27 mouse cellular contexts compared by ENCODE assay signal in the genomic region with DNA sequence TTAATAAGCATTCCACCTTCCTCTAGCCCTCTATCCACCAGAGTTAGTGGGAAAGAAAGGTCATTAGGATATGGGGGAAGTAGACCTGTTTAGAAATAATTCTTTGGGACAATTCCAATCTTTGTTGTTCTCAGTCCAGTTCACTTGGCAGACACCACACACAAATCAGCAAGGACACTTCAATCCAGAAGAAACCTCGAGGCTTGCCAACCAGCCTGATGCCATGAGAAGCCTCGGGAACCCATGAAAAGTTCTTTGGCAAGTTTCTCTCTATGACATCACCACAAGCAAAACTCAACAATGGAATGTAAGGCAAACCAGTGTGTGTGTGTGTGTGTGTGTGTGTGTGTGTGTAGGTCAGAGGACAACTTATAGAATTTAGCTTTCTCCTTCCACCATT. TPM values are rescaled to one million over a fixed set of nuclear protein-coding genes. Genes with fewer than 3 reads are reported as not detected.
DNase-seq lines count a peak whose midpoint lies in the region; ATAC-seq and TF ChIP-seq lines count a peak whose summit lies in the region.
"Had no signal": no experiment of that assay in that cellular context is flagged by ENCODE, and none has a peak within 500 bp of the region (broad histone marks: within the 10 kb centered on the region; RNA-seq: fewer than 3 reads in every experiment).

No protein-coding gene starts in this region.

- H3K36me3 ChIP-seq in hindbrain, postnatal 0 days (ENCODE audit: insufficient read depth, low read length) = no peaks in the 10 kb centered on the region
- H3K36me3 ChIP-seq in hindbrain, embryonic 12.5 days = no peaks in the 10 kb centered on the region
- H3K36me3 ChIP-seq: embryonic facial prominence, embryonic 15.5 days; forebrain, embryonic 10.5 days; forebrain, embryonic 15.5 days; heart, embryonic 10.5 days; hindbrain, embryonic 13.5 days; intestine, embryonic 15.5 days had no signal

- no peak for TF ChIP-seq CTCF in hindbrain, postnatal 0 days (IDR thresholded peaks at IDR 0.05; ENCODE audit: low read depth)
- no peak for TF ChIP-seq CTCF in brain, embryonic 14.5 days (IDR thresholded peaks at IDR 0.05; ENCODE audit: borderline replicate concordance, extremely low read depth, insufficient read depth, insufficient read length)

- no peak for ATAC-seq in hindbrain, postnatal 0 days
- ATAC-seq in hindbrain, embryonic 12.5 days (ENCODE audit: low FRiP score) = no peak
- ATAC-seq in cerebellum, adult (ENCODE audit: insufficient number of reproducible peaks, low FRiP score, low TSS enrichment) = no peak
- ATAC-seq: forebrain, embryonic 15.5 days; intestine, embryonic 15.5 days had no signal

- no peaks in the 10 kb centered on the region for H3K4me1 ChIP-seq in hindbrain, postnatal 0 days (ENCODE audit: insufficient read depth, low read length)
- peaks cover 5% of the 10 kb centered on the region; the same call in 1 of the 2 replicates for H3K4me1 ChIP-seq in hindbrain, embryonic 12.5 days
- H3K4me1 ChIP-seq: embryonic facial prominence, embryonic 15.5 days; intestine, embryonic 15.5 days had no signal

- WGBS in hindbrain, postnatal 0 days = 48% methylated on average over 2 of the region's 2 CpGs
- WGBS in hindbrain, embryonic 12.5 days = 84% methylated on average over 2 of the region's 2 CpGs

- H3K27me3 ChIP-seq in hindbrain, postnatal 0 days (ENCODE audit: insufficient read depth, low read length) = 0 out of 2 replicates have a peak, but pooled peaks cover 4% of the 10 kb centered on the region
- 0 out of 2 replicates have a peak, but pooled peaks cover 5% of the 10 kb centered on the region for H3K27me3 ChIP-seq in hindbrain, embryonic 12.5 days
- H3K27me3 ChIP-seq: forebrain, embryonic 15.5 days; intestine, embryonic 15.5 days had no signal

- H3K9me3 ChIP-seq in hindbrain, postnatal 0 days (ENCODE audit: low read length) = no peaks in the 10 kb centered on the region
- H3K9me3 ChIP-seq in hindbrain, embryonic 12.5 days (replicated peaks) = no peaks in the 10 kb centered on the region
- H3K9me3 ChIP-seq: embryonic facial prominence, embryonic 15.5 days; forebrain, embryonic 10.5 days; forebrain, embryonic 15.5 days; heart, embryonic 10.5 days; hindbrain, embryonic 13.5 days; intestine, embryonic 15.5 days had no signal

- H3K27ac ChIP-seq in hindbrain, postnatal 0 days = no peak overlapping the region
- H3K27ac ChIP-seq in hindbrain, embryonic 12.5 days = no peak overlapping the region
- H3K27ac ChIP-seq: embryonic facial prominence, embryonic 15.5 days; forebrain, embryonic 10.5 days; forebrain, embryonic 15.5 days; gastrocnemius, adult 2 months; heart, embryonic 10.5 days; hindbrain, embryonic 13.5 days; intestine, embryonic 15.5 days had no signal

- no peak overlapping the region for H3K4me3 ChIP-seq in hindbrain, postnatal 0 days (ENCODE audit: low read length)
- H3K4me3 ChIP-seq in hindbrain, embryonic 12.5 days = no peak overlapping the region
- H3K4me3 ChIP-seq: embryonic facial prominence, embryonic 15.5 days; erythroblast, embryonic 14.5 days; forebrain, embryonic 10.5 days; forebrain, embryonic 15.5 days; gastrocnemius, adult 2 months; heart, embryonic 10.5 days; hindbrain, embryonic 13.5 days; intestine, embryonic 15.5 days had no signal

- H3K9ac ChIP-seq in hindbrain, postnatal 0 days (replicated peaks; ENCODE audit: low read length) = no peak overlapping the region
- H3K9ac ChIP-seq in hindbrain, embryonic 12.5 days = no peak overlapping the region
- H3K9ac ChIP-seq: embryonic facial prominence, embryonic 15.5 days; forebrain, embryonic 15.5 days; hindbrain, embryonic 13.5 days; intestine, embryonic 15.5 days had no signal

- no peak for TF ChIP-seq POLR2A in brain, embryonic 14.5 days (IDR thresholded peaks at IDR 0.05; ENCODE audit: borderline replicate concordance, extremely low read depth, insufficient read depth, insufficient read length, poor library complexity, severe bottlenecking)

- no peak overlapping the region for H3K4me2 ChIP-seq in hindbrain, postnatal 0 days (ENCODE audit: low read depth, low read length)
- no peak overlapping the region for H3K4me2 ChIP-seq in hindbrain, embryonic 12.5 days (replicated peaks)
- H3K4me2 ChIP-seq: embryonic facial prominence, embryonic 15.5 days; forebrain, embryonic 15.5 days; hindbrain, embryonic 13.5 days; intestine, embryonic 15.5 days had no signal

- DNase-seq in adrenal gland, adult 8-10 months = peak; percentile 27
- DNase-seq in adrenal gland, postnatal 4 days (ENCODE audit: low spot score in 2 of 2) = no peak
- DNase-seq in hindbrain, postnatal 0 days (ENCODE audit: low spot score) = peak; percentile 20
- DNase-seq in NIH3T3 (ENCODE audit: low read depth) = peak; percentile 67
- peak; percentile 56 for DNase-seq in brain, embryonic 14.5 days (ENCODE audit: low read depth)
- no peak for DNase-seq in spleen, adult 12 weeks (ENCODE audit: low spot score)
- DNase-seq: cerebellum, adult 2 months; cerebellum, postnatal 14 days; embryo, embryonic 11 days; gastrocnemius, adult 2 months; gastrocnemius, postnatal 25 days; heart, postnatal 10 days; heart, postnatal 4 days; kidney, adult 18-20 months had no signal

RNA-seq across cellular contexts. Expression of a gene that starts 3.9 kb away (rescaled TPM):
- total RNA-seq in adrenal gland, adult 8-10 months (2022) = 1 to 10 TPM in 1 of 4 experiments, under 1 TPM in 2, not detected in 1; 0.23 to 1.0 (median 0.24) TPM
- total RNA-seq in adrenal gland, postnatal 4 days (2021) = under 1 TPM; 0.34 to 0.59 TPM
- 8.1 and 12.2 TPM in 2 replicates for total RNA-seq in hindbrain, postnatal 0 days (2014; rRNA removed)
- polyA plus RNA-seq in hindbrain, postnatal 0 days (2015; fragmentation: Nextera tagmentation; extraction: Ambion mirVana) = 1.5 and 2.7 TPM in 2 replicates
- 0.65 and 0.89 TPM in 2 replicates for polyA plus RNA-seq in hindbrain, embryonic 12.5 days (2016; fragmentation: Nextera tagmentation; extraction: Ambion mirVana)
- 6.3 and 8.5 TPM in 2 replicates for polyA plus RNA-seq in brain, embryonic 14.5 days (2012; rRNA removed)
- total RNA-seq: common myeloid progenitor, adult 5-6 weeks; gastrocnemius, adult 2 months; gastrocnemius, postnatal 25 days; granulocyte monocyte progenitor cell, adult 5-6 weeks; heart, postnatal 4 days had no signal
- polyA plus RNA-seq: erythroblast, embryonic 14.5 days; heart, embryonic 10.5 days; heart, embryonic 14.5 days; intestine, embryonic 15.5 days; kidney, embryonic 14.5 days had no signal

RNA-seq across cellular contexts. Expression of a gene that starts 44.5 kb away (rescaled TPM):
- total RNA-seq in adrenal gland, adult 8-10 months (2022) = 10 to 100 TPM in 3 of 4 experiments, 1 to 10 TPM in 1; 9.0 to 66.5 (median 39.1) TPM
- 10 to 100 TPM; 10.5 to 12.5 TPM for total RNA-seq in adrenal gland, postnatal 4 days (2021)
- 23.2 and 29.4 TPM in 2 replicates for total RNA-seq in hindbrain, postnatal 0 days (2014; rRNA removed)
- polyA plus RNA-seq in hindbrain, postnatal 0 days (2015; fragmentation: Nextera tagmentation; extraction: Ambion mirVana) = 23.8 and 27.9 TPM in 2 replicates
- 21.9 and 29.4 TPM in 2 replicates for polyA plus RNA-seq in hindbrain, embryonic 12.5 days (2016; fragmentation: Nextera tagmentation; extraction: Ambion mirVana)
- polyA plus RNA-seq in brain, embryonic 14.5 days (2012; rRNA removed) = 14.6 and 14.9 TPM in 2 replicates

Comparison
In these comparisons a context has a peak if more than half of its experiments do, and no peak if none do; other contexts are left out.
1. DNase-seq: peak in adrenal gland, adult 8-10 months (single experiment), hindbrain, postnatal 0 days (single experiment), NIH3T3 (single experiment) and brain, embryonic 14.5 days (single experiment); none in adrenal gland, postnatal 4 days (0 of 2) and spleen, adult 12 weeks (single experiment).